ENCODE assay signal across 23 mouse cellular contexts in the genomic region with DNA sequence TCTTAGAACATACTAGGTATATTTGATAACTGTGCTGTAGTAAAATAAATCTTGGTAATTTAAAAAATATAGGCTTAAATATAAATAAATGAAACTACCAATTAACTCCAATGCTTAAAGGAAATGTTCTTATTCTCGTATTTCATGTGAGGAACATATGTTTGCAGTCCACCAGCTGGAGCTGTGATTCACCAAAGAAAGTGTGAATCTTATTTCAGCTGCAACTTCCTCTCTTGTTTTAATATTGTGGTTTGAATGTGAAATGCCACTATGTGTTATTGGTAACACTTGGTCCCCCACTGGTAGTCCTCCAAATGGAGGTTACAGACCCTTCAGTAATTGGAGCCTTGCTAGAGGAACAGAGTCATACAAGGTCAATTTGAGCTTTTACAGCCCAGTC.
DNase-seq lines count a peak whose midpoint lies in the region; ATAC-seq and TF ChIP-seq lines count a peak whose summit lies in the region.
"Had no signal": no experiment of that assay in that cellular context is flagged by ENCODE, and none has a peak within 500 bp of the region (broad histone marks: within the 10 kb centered on the region; RNA-seq: fewer than 3 reads in every experiment).

No protein-coding gene starts in this region.

- no peak for DNase-seq in frontal cortex, postnatal 25 days (ENCODE audit: low spot score in 2 of 2)
- DNase-seq in left cerebral cortex, adult 18-20 months (ENCODE audit: low spot score in 2 of 2) = peak; percentile 3
- no peak for DNase-seq in left cerebral cortex, adult 11 months (ENCODE audit: low spot score)
- DNase-seq in brain, embryonic 14.5 days (ENCODE audit: low read depth) = peak; percentile 18
- DNase-seq in telencephalon, adult 2 months (ENCODE audit: low read depth, low spot score) = peak; percentile 38
- DNase-seq in neural tube, embryonic 10.5 days (ENCODE audit: extremely low spot score, low spot score) = no peak
- DNase-seq: adrenal gland, postnatal 14 days; cerebellum, adult 18-20 months; cerebellum, postnatal 10 days; gastrocnemius, postnatal 10 days; heart, postnatal 14 days; kidney, adult 11 months; kidney, postnatal 25 days; lung, embryonic 14.5 days; lung, postnatal 14 days; midbrain, embryonic 14.5 days; retina, postnatal 1 day; spleen, adult 18-20 months; thymus, adult 2 months; thymus, postnatal 36 days had no signal

- no peak for TF ChIP-seq CTCF in brain, embryonic 14.5 days (IDR thresholded peaks at IDR 0.05; ENCODE audit: borderline replicate concordance, extremely low read depth, insufficient read depth, insufficient read length)

- no peak for TF ChIP-seq POLR2A in brain, embryonic 14.5 days (IDR thresholded peaks at IDR 0.05; ENCODE audit: borderline replicate concordance, extremely low read depth, insufficient read depth, insufficient read length, poor library complexity, severe bottlenecking)

- peak; percentile 78 for ATAC-seq in frontal cortex, adult (ENCODE audit: low TSS enrichment)
- ATAC-seq: inflammation-experienced regulatory T-cells, adult 6 months; Patski had no signal

Comparison
In these comparisons a context has a peak if more than half of its experiments do, and no peak if none do; other contexts are left out.
1. DNase-seq: peak in left cerebral cortex, adult 18-20 months (2 of 2), brain, embryonic 14.5 days (single experiment) and telencephalon, adult 2 months (single experiment); none in frontal cortex, postnatal 25 days (0 of 2), left cerebral cortex, adult 11 months (single experiment) and neural tube, embryonic 10.5 days (single experiment).